Mouse (Mus musculus): ENCODE data around the gene Gkn1. TPM values are rescaled to one million over a fixed set of nuclear protein-coding genes. Genes with fewer than 3 reads are reported as not detected.
A peak's percentile ranks its signal among the peaks of the same experiment; 100 is the strongest.

Gkn1 gene
- not detected for total RNA-seq (2021)

DNA sequence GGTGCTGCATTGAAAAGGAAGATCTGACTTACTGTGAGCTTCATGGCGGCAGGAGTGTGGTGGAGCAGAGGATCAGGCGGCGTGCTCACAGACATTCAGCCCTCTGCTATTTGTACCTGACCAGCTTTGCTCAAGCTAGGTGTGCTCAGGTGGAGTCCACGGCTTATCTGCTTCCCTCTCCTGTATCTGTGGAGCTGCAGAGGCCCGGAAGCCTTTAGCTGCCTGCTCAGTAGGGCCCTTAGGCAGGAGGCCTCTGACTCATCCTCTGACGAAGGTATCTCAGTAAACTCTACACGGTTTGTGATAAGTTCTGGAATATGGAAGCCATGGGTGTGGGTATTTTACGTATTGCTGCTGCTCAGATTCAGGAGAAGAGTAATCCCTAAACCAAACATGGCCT is at the start of gene Gkn1:
Gkn1 (minus strand) TSS at position 114 of the 400 bp plus-strand sequence.
- intact Hi-C loops (cut with DNase I) = no loop called here
- DNase-seq (ENCODE audit: extremely low spot score in 1 of 2, low spot score in 2 of 2) = no peak

DNA sequence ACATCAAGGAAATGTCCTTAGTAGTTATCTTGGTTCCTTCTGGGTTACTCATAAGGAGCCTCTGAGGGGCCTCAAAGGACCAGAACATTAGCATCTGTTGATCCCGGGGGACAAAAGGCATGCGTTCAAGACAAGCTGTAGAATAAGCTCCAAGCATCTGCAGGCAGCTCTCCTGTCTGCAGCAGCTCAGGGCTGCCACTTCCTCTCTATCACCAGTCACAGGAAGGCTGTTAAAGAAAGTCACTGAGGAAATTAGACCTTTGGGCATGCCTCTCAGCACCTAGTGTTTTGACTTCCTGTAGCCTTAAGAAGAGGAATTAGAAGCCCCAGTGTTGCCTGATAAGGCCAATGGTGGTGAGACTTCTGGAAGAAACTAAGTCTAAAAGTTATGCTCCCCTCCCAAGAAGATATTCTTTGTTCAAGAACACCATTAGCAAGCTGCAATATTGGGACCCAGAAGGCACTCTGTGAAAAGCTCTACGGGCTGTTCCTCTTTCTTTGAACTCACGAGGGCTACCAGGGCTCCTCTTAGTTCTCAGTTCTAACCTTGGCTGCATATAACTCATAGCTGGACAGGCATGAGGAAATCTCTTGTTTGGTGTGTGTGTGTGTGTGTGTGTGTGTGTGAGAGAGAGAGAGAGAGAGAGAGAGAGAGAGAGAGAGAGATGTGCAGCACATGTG is 49.3 kb upstream of the Gkn1 start:
- intact Hi-C loops (cut with DNase I) = loop anchor here (5.0 to 10.0 kb wide), 3 partner anchors 47 to 275 kb away; partner anchors contain the start of gene Aplf
- no peak for DNase-seq (ENCODE audit: extremely low spot score in 1 of 2, low spot score in 2 of 2)

DNA sequence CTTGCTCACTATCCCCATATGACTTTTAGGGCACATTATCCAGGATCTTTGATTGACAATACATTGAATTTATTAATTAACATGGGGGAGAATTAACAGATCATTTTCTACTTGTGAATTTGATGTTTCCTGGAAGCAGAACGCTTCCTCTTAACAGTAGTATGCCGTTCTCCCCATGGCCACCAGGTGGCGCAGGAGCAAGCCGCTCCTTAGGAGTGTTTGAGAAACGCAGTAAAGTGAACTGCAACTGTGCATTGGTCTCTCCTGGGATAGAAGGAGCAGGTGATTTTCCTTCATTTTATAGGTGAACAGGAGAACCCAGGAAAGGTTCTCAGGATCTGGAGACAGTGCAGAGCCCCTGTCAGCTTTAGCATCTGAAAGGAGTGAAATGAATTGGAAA is 48.4 kb upstream of the Gkn1 start:
- DNase-seq (ENCODE audit: extremely low spot score in 1 of 2, low spot score in 2 of 2) = peak; percentile 47 to 75
- intact Hi-C loops (cut with DNase I) = loop anchor here (5.0 to 10.0 kb wide), 3 partner anchors 48 to 276 kb away; partner anchors contain the start of gene Aplf

DNA sequence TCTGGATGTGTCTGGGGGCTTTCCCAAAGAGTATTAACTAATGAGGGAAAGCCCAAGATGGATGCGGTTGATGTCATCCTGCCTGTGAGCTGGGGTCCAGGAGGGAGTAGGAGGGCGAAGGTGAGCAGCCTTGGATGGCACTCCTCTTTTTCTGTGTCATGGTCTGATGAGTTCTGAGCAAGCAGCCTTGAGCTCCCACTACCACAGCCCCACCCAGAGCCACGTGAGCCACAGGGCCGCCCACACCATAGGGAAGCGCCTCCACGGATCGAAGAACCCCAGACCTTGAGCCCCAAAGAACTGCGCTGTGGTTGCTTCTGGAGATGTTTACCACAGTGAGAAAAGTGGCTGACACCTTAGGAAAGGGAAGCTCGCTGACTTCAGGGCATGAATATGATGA is 44.0 kb upstream of the Gkn1 start:
- intact Hi-C loops (cut with DNase I) = loop anchor here (5.0 to 10.0 kb wide), 3 partner anchors 53 to 280 kb away; partner anchors contain the start of gene Aplf

DNA sequence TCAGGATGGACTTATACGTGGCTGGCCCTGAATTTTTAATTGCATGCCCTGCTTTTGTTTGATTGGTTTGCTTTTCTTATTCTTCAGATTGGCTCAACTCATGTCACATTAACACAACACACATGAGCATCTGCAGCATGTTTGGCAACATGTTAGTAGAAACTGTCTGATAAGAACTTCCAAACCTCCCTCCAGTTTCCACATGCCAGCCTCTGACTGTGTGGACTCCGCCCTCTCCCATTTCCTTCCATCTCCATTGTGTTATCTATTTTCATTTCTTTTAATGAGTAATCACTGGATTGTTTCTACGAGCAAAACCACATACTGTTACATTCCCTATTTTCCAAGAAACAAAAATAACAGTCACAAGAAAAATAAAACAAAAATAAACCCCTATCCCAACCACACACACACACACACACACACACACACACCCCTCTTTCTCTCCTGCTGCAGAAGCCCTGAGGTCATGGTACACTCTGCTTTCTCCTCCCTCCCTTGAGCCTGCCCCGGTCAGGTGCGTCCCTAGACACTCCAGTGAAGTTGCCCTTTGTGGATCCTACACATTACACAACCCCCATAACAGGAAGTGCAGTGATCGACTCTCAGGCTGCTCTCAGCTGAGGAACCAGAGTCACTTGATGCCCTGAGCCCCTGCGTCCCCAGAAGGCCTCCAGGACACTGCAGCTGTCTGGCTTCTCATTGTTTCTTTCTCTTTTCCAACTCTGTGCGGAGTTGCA is 42.9 kb upstream of the Gkn1 start:
- DNase-seq (ENCODE audit: extremely low spot score in 1 of 2, low spot score in 2 of 2) = no peak
- intact Hi-C loops (cut with DNase I) = loop anchor here (10.0 kb wide), 1 partner anchor 281 kb away; the partner anchor contains the start of gene Aplf

More for the DNA sequence above, 44.0 kb upstream of the Gkn1 start:
- no peak for DNase-seq (ENCODE audit: extremely low spot score in 1 of 2, low spot score in 2 of 2)

DNA sequence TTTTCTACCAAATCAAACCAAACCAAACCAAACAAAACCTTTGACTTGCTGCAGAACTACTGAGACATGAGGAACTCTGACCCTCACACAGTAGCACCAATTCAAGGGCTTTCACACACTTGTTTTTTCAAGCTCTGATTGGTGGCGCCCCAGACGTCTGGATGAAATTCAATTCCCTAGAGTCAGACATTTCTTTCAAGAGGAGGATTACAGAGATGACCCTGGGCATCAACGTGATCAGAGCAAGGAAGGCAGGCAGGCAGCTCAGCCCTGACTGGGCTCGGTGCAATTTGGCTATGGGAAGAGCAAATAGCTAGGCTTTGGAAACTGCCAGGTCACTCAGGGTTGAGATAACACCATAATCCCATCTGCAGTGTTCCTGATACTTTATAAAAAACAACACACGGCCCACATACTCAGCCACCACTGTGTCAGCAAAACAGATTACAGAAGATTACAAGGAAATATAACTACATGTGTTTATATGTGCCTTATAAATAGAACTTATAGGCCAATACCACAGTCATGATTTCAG is 38.8 kb upstream of the Gkn1 start:
- DNase-seq (ENCODE audit: extremely low spot score in 1 of 2, low spot score in 2 of 2) = no peak
- intact Hi-C loops (cut with DNase I) = no loop called here

DNA sequence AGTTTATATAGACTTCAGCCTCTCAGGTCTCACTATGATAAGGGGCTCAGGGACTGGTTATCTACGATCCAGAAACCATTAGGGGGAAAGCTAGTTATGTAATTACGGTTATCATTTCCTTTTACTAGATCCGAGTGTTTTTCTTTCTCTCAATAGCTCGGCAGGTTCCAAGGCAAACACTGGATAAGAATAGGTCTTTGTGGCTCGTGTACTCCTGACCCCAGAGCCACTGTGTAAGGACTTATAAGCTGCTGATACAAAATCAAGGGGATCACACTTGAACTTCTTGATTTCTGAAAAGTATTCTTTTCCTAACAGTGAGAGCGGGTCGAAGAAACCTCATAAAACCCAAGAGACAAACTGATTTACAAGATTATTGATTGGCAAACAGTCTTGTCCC is 38.1 kb upstream of the Gkn1 start, which contains the start of gene Gkn3:
Gkn3 (minus strand) TSS at position 59 of the 400 bp plus-strand sequence.
- intact Hi-C loops (cut with DNase I) = no loop called here
- DNase-seq (ENCODE audit: extremely low spot score in 1 of 2, low spot score in 2 of 2) = no peak

DNA sequence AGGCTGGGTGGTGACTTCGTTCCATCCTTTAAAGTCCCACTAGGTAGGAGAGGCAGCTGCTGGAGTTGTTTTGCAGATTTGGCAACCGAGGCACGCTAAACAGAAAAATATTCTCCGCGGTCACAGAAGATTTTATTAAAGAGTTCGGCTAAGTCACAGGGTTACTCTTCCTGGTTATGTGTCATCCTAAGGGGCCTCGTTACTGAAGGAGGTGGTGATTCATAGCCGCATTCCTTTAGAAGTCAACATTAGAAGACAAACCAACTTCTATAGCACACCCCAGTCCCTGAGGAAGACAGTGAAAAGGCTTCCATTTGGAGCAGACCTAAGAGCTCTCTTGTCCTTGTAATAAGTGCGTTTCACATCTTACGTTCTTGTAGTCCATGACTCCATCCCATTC is 35.9 kb upstream of the Gkn1 start:
- intact Hi-C loops (cut with DNase I) = loop anchor here (2.0 kb wide), 1 partner anchor 286 kb away; no protein-coding TSS in a partner anchor
- DNase-seq (ENCODE audit: extremely low spot score in 1 of 2, low spot score in 2 of 2) = no peak

DNA sequence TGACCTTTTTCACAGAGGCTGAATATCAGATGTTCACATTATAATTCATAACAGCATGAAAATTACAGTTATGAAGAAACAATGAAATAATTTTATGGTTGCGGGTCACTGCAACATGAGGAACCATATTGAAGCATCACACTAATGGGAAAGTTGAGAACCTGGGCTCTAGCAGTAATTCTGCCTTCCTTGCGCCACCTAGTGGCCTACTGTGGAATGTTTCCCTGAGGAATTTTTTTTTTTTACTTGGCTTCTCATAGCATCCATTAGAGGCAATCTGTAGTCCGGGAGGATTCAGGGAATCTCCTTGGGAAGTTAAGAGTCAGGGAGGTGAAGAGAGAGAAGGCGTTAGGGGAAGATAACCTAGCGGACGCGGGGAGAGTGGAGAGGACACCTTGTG is 35.5 kb upstream of the Gkn1 start:
- intact Hi-C loops (cut with DNase I) = loop anchor here (2.0 kb wide), 1 partner anchor 285 kb away; no protein-coding TSS in a partner anchor

DNA sequence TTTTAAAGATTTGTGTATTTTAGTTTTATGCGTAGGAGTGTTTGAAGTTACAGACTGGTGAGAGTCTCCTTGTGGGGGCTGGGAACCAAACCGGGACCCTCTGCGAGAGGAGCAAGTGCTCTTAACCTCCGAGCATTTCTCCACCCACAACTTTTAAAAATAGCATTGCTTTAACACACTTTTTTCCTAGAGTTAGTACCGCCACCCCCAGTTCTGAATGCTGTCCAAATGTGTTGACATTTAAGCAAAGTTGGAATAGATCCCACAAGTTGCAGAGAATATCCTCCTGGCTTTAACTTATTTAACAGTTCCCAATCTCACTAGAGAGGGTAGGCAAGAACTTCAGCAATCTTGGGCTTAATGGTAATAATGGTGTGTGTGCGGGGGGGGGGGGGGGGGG is 34.0 kb upstream of the Gkn1 start:
- peak; percentile 18 to 35 for DNase-seq (ENCODE audit: extremely low spot score in 1 of 2, low spot score in 2 of 2)
- intact Hi-C loops (cut with DNase I) = loop anchor here (1.0 kb wide), 1 partner anchor 15 kb away; no protein-coding TSS in a partner anchor

More for the DNA sequence above, 35.5 kb upstream of the Gkn1 start:
- DNase-seq (ENCODE audit: extremely low spot score in 1 of 2, low spot score in 2 of 2) = peak; percentile 56 to 77

DNA sequence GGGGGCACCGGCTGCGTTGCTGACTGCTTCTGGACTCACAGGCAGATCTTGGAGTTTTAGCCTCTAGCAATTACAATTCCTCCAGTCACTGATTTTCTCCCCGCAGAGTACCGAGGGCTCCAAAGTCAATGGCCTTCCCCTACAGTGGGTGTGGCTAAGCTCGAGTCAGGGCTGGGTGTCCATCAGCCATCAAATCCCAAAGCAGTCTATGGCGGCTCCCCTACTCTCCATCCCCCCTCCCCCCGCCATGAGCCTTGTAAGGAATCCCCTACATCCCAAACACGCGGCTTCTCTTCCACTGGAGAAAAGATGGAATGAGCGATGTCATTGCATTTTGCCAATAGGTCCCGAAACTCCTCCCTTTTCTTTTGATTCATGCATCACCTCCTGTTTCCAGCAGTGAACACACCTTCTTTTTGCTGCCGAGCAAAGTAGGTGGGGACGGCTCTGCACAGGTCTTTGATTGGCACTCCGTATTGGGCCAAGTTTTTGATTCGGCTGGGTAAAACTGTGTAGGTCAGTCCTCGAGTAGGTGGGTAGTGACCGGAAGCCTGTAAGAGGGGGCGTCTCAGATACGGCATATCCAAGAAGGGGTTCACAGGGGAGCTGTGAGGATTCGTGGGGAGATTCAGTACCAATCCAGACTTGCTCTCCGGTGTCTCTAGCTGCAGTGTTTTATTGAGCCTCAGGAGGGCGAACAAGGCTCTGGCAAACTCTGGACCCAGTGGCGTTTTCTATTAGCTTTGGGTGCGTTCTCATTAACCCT is 33.4 kb upstream of the Gkn1 start:
- DNase-seq (ENCODE audit: extremely low spot score in 1 of 2, low spot score in 2 of 2) = peak in 1 of 2 experiments; percentile 29
- intact Hi-C loops (cut with DNase I) = no loop called here

DNA sequence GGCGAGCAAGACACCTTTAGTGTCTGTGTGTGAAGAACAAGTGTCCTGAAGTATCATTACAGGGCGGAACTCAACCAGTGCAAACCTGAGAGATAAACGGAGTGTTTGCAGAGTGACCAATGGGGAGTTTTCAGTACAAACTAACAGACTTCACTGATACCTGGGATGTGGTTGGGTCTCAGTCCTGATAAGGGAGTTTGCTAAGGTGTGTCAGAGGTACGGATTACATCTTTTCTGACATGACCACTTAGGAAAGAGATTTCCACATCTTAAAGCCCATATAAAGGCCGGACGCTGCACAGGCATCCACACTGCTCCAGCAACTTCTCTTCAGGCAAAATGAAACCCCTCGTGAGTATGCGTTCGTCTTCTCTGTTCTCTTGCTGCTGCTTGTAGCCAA is 22.3 kb upstream of the Gkn1 start, which contains the start of gene Gkn2:
Gkn2 (plus strand) TSS at position 301 of the 400 bp plus-strand sequence.
- DNase-seq (ENCODE audit: extremely low spot score in 1 of 2, low spot score in 2 of 2) = no peak
- intact Hi-C loops (cut with DNase I) = no loop called here

DNA sequence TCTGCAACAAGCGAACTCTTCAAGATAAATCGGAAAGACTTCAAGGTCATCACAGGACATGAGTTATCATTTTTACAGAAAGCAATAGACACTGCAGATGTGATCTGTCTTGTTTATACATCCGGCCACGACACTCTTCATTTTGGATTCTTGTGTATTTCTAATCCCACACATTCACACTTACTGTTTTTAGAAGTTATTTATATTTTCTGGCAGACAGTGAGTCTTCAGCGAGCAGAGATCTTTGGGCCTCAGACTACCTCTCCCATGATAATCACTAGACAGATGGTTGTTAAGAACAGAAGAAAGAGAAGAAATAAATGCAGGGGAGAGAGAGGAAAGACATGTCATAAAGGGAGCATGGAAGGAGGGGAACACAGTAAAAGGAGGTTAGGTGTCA is 18.5 kb upstream of the Gkn1 start:
- intact Hi-C loops (cut with DNase I) = loop anchor here (1.0 kb wide), 1 partner anchor 16 kb away; no protein-coding TSS in a partner anchor
- no peak for DNase-seq (ENCODE audit: extremely low spot score in 1 of 2, low spot score in 2 of 2)

DNA sequence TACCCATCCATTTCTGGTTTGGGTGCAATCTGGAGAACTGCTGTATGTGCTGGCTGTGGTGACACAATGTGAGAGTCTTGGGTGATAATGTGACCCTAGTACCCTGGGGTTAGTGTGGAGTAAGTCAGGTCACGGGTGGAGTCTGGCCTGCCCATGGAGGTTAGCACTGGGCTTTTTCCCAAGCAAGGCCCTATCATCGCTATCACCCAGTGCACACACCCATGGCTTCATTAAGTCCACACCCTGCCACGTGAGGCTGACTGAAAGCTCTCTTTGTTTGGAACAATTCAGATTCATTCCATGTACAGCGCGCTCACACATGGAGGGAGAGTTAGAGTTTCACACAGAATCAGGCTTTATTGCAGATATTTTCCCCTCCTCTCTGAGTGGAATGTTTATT is 3.7 kb upstream of the Gkn1 start:
- no peak for DNase-seq (ENCODE audit: extremely low spot score in 1 of 2, low spot score in 2 of 2)
- intact Hi-C loops (cut with DNase I) = no loop called here

DNA sequence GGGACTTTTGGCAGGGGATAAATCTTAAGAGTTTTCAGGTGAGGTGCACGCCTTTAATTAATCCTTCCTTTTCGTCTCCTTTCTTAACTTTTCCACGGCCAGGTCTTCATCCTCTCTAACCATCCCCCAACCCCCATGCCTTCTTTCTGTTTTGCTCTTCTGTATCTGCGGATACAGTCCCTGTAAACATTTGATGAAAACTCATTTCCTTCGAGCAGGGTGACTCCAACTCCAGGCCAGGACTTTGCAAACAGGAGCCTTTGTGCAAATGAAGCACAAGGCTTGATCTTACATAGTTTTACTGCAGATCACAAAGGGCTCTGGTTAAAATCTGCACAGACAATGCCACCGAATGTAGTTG is 14.8 kb downstream of the Gkn1 start:
- intact Hi-C loops (cut with DNase I) = loop anchor here (1.0 kb wide), 1 partner anchor 235 kb away; no protein-coding TSS in a partner anchor
- DNase-seq (ENCODE audit: extremely low spot score in 1 of 2, low spot score in 2 of 2) = no peak

DNA sequence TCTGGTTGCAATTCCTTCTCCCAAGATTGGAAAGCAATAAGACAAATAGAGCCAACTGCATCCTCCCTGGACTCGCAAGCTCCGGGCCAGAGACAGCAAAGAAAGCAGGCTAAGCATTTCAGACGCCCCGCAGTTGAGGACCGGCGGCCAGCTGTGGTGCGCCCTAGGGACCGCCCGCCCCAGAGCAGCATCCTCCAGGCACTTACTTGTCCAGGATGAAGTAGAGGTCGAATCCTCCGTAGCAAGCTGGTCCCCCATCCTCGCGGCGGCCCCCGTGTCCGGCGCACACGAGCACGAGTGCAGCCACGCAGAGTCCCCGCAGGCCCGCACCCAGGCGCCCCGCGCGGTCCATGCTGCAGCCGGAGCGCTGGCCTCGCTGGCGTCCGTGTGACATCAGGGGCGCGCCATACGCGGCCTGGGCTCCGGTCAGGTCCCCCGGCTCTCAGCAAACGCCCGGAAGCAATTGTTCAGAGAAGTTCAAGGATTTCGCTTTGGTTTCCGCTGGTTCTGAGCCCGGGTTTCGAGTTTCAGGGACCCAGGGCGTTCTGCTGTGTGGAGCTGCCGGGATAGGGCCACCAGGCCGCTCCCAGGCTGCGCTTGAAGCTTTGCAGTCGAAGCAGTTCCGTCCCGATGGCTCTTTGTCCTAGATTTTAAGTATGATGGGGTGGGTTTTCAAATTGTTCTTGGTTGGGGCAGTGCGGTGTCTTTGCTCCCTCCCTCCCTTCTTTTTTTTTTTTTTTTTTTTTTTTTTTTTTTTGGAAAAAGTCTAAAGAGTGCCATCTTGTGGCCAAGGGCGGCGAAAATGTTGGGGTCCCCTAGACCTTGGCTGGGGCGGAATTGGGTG is 15.4 kb downstream of the Gkn1 start, which contains the start of gene Antxr1:
Antxr1 (minus strand) TSS at position 731 of the 844 bp plus-strand sequence.
- intact Hi-C loops (cut with DNase I) = loop anchor here (1.0 kb wide), 1 partner anchor 234 kb away; no protein-coding TSS in a partner anchor
- peak; percentile 27 to 69 for DNase-seq (ENCODE audit: extremely low spot score in 1 of 2, low spot score in 2 of 2)

DNA sequence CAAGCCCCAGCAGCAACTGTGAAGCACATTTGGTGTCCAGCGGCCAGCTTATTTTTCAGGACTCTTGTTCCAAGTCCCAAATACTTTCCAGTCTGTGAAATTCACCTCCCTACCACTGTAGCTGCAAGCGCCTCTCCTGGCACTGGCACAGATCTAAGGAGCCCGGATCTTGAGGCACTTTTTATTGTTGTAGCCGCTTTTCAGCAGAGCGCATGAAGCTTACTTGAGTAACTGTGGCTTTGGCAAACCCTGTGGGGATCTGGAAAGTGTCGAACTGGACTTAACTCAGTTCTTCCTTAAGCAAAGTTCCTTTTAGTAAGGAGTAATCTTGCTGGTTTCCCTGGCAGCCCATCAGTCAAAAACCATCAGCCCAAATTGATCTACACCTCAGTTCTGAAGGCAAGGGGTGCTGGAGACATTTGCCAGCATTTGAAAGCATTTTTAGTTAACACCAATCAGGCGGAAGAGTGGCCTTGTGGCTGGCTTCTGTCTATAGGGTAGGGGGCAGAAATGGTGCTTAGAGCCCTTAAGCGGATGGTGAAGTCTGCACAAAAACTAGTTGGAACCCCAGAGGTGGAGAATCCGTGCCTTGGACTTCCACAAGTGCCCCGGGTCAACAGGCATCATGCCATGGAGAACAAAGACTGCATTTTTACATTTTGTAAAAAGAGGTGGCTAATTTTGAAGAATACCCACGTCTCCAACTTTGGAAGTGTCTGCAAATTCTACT is 16.2 kb downstream of the Gkn1 start:
- DNase-seq (ENCODE audit: extremely low spot score in 1 of 2, low spot score in 2 of 2) = peak; percentile 40 to 67
- intact Hi-C loops (cut with DNase I) = loop anchor here (1.0 kb wide), 1 partner anchor 233 kb away; no protein-coding TSS in a partner anchor
